Mouse (Mus musculus) neural tube, embryonic 11.5 days (tissue): Measurements from ENCODE around the gene Adprm. TPM values are rescaled to one million over a fixed set of nuclear protein-coding genes. Genes with fewer than 3 reads are reported as not detected.

Experiments
- ATAC-seq: fragments of 200-750 bp; cut with Nextera tagmentation; 2 replicates; pipeline ENCODE4 v1.8.0; 2017; ENCODE audit warnings: moderate number of reproducible peaks, mild to moderate bottlenecking, moderate TSS enrichment, moderate library complexity; ENCODE audit not compliant: insufficient read depth, low FRiP score, low TSS enrichment
- DNase-seq: peaks from one replicate; pipeline ENCODE4 v3.0.0-alpha.2; 2015; ENCODE audit warnings: low spot score
- H3K27ac ChIP-seq: fragments of 300-500 bp; sonication (generic); 2 replicates; pipeline ENCODE4 v1.5.1; 2014; ENCODE audit warnings: low read depth, mild to moderate bottlenecking, low read length
- H3K27me3 ChIP-seq: fragments of 300-500 bp; sonication (generic); 2 replicates; pipeline ENCODE4 v1.6.1; 2014; ENCODE audit warnings: mild to moderate bottlenecking, low read length, mixed read lengths; ENCODE audit not compliant: control insufficient read depth, insufficient read depth
- H3K36me3 ChIP-seq: fragments of 300-500 bp; sonication (generic); 2 replicates; pipeline ENCODE4 v1.6.1; 2014; ENCODE audit warnings: mild to moderate bottlenecking, low read length, moderate library complexity, mixed read lengths; ENCODE audit not compliant: control insufficient read depth, insufficient read depth
- H3K4me1 ChIP-seq: fragments of 300-500 bp; sonication (generic); 2 replicates; pipeline ENCODE4 v1.6.1; 2014; ENCODE audit warnings: low read length, mixed read lengths; ENCODE audit not compliant: control insufficient read depth, insufficient read depth
- H3K4me2 ChIP-seq: fragments of 300-500 bp; sonication (generic); 2 replicates; pipeline ENCODE4 v1.6.1; 2014; ENCODE audit warnings: low read depth, mild to moderate bottlenecking, moderate library complexity
- H3K4me3 ChIP-seq: fragments of 300-500 bp; sonication (generic); 2 replicates; pipeline ENCODE4 v1.5.1; 2014; ENCODE audit warnings: low read depth, low read length
- H3K9ac ChIP-seq: fragments of 300-500 bp; sonication (generic); 2 replicates; pipeline ENCODE4 v1.6.1; 2014; ENCODE audit warnings: mild to moderate bottlenecking, low read length
- H3K9me3 ChIP-seq: fragments of 300-500 bp; sonication (generic); 2 replicates; pipeline ENCODE4 v1.6.1; 2016; ENCODE audit warnings: low read length; ENCODE audit not compliant: control insufficient read depth
- whole genome bisulfite sequencing: fragments of 180-500 bp; shearing (Covaris S2); extraction: QIAGEN DNeasy Blood & Tissue Kit; methylation state at CpG from one replicate; pipeline ENCODE4 v1.1.7; 2014; 5-methylcytosine and 5-hydroxymethylcytosine counted together
- polyA plus RNA-seq: library from polyadenylated mRNA; unstranded; fragments of >200 nt; fragmentation: Nextera tagmentation; extraction: Ambion mirVana; gene quantifications from 2 replicates; pipeline ENCODE4 v1.2.1, GENCODE M21; 2014

Adprm gene
- polyA plus RNA-seq, 1 experiment from 2014 or later: 40.6 TPM

- DNase-seq: no peak
- WGBS: 95% methylated on average over 6 of the region's 6 CpGs
- H3K4me3 ChIP-seq: no peak overlapping the region
- no peaks in the 10 kb centered on the region for H3K4me1 ChIP-seq
- H3K27ac ChIP-seq: no peak overlapping the region
- no peaks in the 10 kb centered on the region for H3K27me3 ChIP-seq
- no peak overlapping the region for H3K4me2 ChIP-seq
- peaks cover 9% of the 10 kb centered on the region for H3K36me3 ChIP-seq
- H3K9me3 ChIP-seq: no peaks in the 10 kb centered on the region
- no peak for ATAC-seq
- H3K9ac ChIP-seq: no peak overlapping the region
Observed at GRCm38 (mm10) chr11:67040483-67040882, 11.9 kb downstream of the Adprm start.

- peaks cover 9% of the 10 kb centered on the region for H3K36me3 ChIP-seq
- no peaks in the 10 kb centered on the region for H3K9me3 ChIP-seq
- WGBS: 90% methylated on average over 3 of the region's 3 CpGs
- H3K4me2 ChIP-seq: no peak overlapping the region
- no peak for DNase-seq
- no peak for ATAC-seq
- H3K9ac ChIP-seq: no peak overlapping the region
- no peak overlapping the region for H3K27ac ChIP-seq
- H3K27me3 ChIP-seq: no peaks in the 10 kb centered on the region
- H3K4me1 ChIP-seq: no peaks in the 10 kb centered on the region
- no peak overlapping the region for H3K4me3 ChIP-seq
Observed at GRCm38 (mm10) chr11:67039799-67040198, 12.6 kb downstream of the Adprm start.

- Histone ChIP-seq H3K36me3 (peaks cover 9% of the 10 kb centered on the region), H3K27me3 (no peaks in the 10 kb centered on the region), H3K9me3 (no peaks in the 10 kb centered on the region), H3K4me2 (no peak overlapping the region), H3K9ac (no peak overlapping the region), H3K4me3 (no peak overlapping the region), H3K27ac (no peak overlapping the region), H3K4me1 (no peaks in the 10 kb centered on the region)
- 96% methylated on average over 9 of the region's 9 CpGs for WGBS
- ATAC-seq (no peak), DNase-seq (no peak)
Observed at GRCm38 (mm10) chr11:67036892-67037291, 15.5 kb downstream of the Adprm start.

GRCm38 (mm10) chr11:67036229-67036628, 16.2 kb downstream of the Adprm start:
- Histone ChIP-seq H3K4me1 (no peaks in the 10 kb centered on the region), H3K36me3 (peaks cover 7% of the 10 kb centered on the region), H3K9ac (no peak overlapping the region), H3K4me3 (no peak overlapping the region), H3K27me3 (no peaks in the 10 kb centered on the region), H3K4me2 (no peak overlapping the region), H3K9me3 (no peaks in the 10 kb centered on the region), H3K27ac (no peak overlapping the region)
- ATAC-seq (no peak), DNase-seq (no peak)
- 94% methylated on average over 6 of the region's 6 CpGs for WGBS

- no peak overlapping the region for H3K27ac ChIP-seq
- no peak for ATAC-seq
- H3K27me3 ChIP-seq: no peaks in the 10 kb centered on the region
- H3K9me3 ChIP-seq: no peaks in the 10 kb centered on the region
- DNase-seq: no peak
- 92% methylated on average over 4 of the region's 4 CpGs for WGBS
- no peaks in the 10 kb centered on the region; the same call in 1 of the 2 replicates for H3K36me3 ChIP-seq
- H3K4me1 ChIP-seq: no peaks in the 10 kb centered on the region
- no peak overlapping the region for H3K9ac ChIP-seq
- H3K4me3 ChIP-seq: no peak overlapping the region
- H3K4me2 ChIP-seq: no peak overlapping the region
Observed at GRCm38 (mm10) chr11:67034775-67035485, 17.5 kb downstream of the Adprm start.

DNA sequence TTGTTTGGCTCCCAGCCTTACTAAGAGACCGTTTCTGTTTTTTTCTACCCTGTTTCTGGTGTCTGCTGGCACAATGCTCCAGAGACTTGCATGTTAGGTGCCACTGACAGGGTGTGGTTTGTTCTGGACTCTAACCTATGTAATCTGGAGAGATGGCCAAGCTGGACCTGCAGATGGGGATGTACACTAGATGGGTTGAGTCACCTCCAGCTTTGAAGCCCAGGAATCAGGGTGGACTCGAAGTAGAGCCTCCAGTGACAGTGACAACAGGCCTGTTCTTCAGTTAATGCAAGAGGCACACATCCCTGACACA, 20.8 kb downstream of the Adprm start:
- Histone ChIP-seq H3K4me1 (no peaks in the 10 kb centered on the region), H3K4me2 (no peak overlapping the region), H3K36me3 (no peaks in the 10 kb centered on the region), H3K27me3 (no peaks in the 10 kb centered on the region), H3K27ac (no peak overlapping the region), H3K4me3 (no peak overlapping the region), H3K9ac (no peak overlapping the region), H3K9me3 (no peaks in the 10 kb centered on the region)
- DNase-seq (no peak), ATAC-seq (no peak)
- 46% methylated on average over 2 of the region's 2 CpGs for WGBS

DNA sequence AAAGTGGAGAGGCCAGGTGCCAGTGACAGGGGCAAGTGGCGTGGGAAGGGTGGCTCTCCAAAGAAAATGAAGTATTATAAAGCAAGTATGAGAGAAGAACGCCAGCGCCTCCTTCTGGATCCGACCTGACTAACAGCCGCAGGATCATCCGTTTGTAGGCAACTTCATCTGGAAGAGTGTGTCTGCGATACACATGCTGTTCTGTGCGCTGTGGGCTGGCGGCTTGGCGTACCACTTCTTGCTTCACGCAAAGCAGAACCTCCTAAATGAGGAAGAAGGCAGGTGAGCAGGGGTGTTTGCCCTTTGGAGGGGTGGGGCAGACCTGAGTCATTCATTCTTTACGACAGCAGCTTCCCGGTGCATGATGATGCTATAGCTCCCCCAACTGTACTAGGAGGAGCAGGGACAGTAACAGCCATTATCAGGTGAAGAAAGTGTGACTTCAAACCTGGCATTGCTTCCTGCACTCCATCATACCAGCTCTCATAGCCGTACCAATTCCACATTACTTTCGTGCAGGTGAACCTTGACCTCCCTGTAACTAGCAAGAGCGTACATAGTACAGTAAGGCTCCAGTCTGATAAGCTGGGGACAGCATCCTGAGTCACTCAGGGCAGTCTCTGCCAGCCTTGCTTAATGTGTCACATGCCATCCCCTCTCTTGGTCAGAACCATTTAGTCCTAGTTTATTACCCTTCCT, 21.3 kb downstream of the Adprm start:
- whole genome bisulfite sequencing: 65% methylated on average over 16 of the region's 16 CpGs
- Histone ChIP-seq H3K4me1 (no peaks in the 10 kb centered on the region), H3K9ac (no peak overlapping the region), H3K4me2 (no peak overlapping the region), H3K27me3 (no peaks in the 10 kb centered on the region), H3K9me3 (no peaks in the 10 kb centered on the region), H3K4me3 (no peak overlapping the region), H3K27ac (no peak overlapping the region), H3K36me3 (no peaks in the 10 kb centered on the region)
- DNase-seq: no peak
- no peak for ATAC-seq

GRCm38 (mm10) chr11:67024867-67025477, 27.4 kb downstream of the Adprm start, which contains the start of gene Tmem220:
TSS of gene Tmem220 (plus strand) at chr11:67025154.
- H3K27ac ChIP-seq: no peak within 1 kb of the TSS
- DNase-seq: peak; percentile 94

More at GRCm38 (mm10) chr11:67024867-67025477, 27.4 kb downstream of the Adprm start, which contains the start of gene Tmem220:
- peak within 1 kb of the TSS; percentile 63 for H3K9ac ChIP-seq
- peak within 1 kb of the TSS; percentile 35 for H3K4me3 ChIP-seq
- 1% methylated on average over 34 of the region's 35 CpGs for WGBS
- ATAC-seq: peak; percentile 94
- H3K4me1 ChIP-seq: no peaks in the 10 kb centered on the region
- no peaks in the 10 kb centered on the region for H3K36me3 ChIP-seq
- no peaks in the 10 kb centered on the region for H3K9me3 ChIP-seq
- H3K27me3 ChIP-seq: no peaks in the 10 kb centered on the region
- peak within 1 kb of the TSS; percentile 58 for H3K4me2 ChIP-seq
